Mouse (Mus musculus): Measurements from ENCODE around the gene Gm45716. TPM values are rescaled to one million over a fixed set of nuclear protein-coding genes. Genes with fewer than 3 reads are reported as not detected.

The Gm45716 gene
- total RNA-seq, 1 experiment: 1.3 TPM

GRCm38 (mm10) chr11:90292766-90293165 is 105.3 kb downstream of the Gm45716 start:
- no peak for TF ChIP-seq CHD2 (IDR thresholded peaks at IDR 0.05; ENCODE audit: low read depth, low read length)
- in situ Hi-C loops (cut with MboI; ENCODE audit: low sequenced_read_pairs in 2 of 2, unreplicated experiment in 2 of 2): no loop called here
- no peaks in the 10 kb centered on the region for H3K4me1 ChIP-seq (ENCODE audit: control insufficient read depth in 2 of 2, insufficient read depth in 2 of 2, low read length in 2 of 2, poor library complexity in 1 of 2)
- no peak overlapping the region for H3K27ac ChIP-seq (ENCODE audit: insufficient read depth, low read depth, low read length, poor library complexity, severe bottlenecking)
- H3K9me3 ChIP-seq (ENCODE audit: control insufficient read depth, insufficient read depth, low read depth, low read length): no peaks in the 10 kb centered on the region
- no peaks in the 10 kb centered on the region for H3K36me3 ChIP-seq (ENCODE audit: control insufficient read depth, insufficient read depth, low read length, poor library complexity, severe bottlenecking)
- DNase-seq (ENCODE audit: low read depth, low spot score): no peak
- no peak overlapping the region for H3K9ac ChIP-seq (ENCODE audit: insufficient read depth, low read depth, low read length, poor library complexity, severe bottlenecking)
- no peak overlapping the region for H3K4me3 ChIP-seq (ENCODE audit: insufficient read depth in 1 of 2, low read depth in 1 of 2, low read length in 2 of 2, poor library complexity in 1 of 2, severe bottlenecking in 1 of 2)

- Histone ChIP-seq H3K9ac (ENCODE audit: insufficient read depth, low read depth, low read length, poor library complexity, severe bottlenecking) (no peak overlapping the region), H3K36me3 (ENCODE audit: control insufficient read depth, insufficient read depth, low read length, poor library complexity, severe bottlenecking) (no peaks in the 10 kb centered on the region), H3K4me1 (ENCODE audit: control insufficient read depth in 2 of 2, insufficient read depth in 2 of 2, low read length in 2 of 2, poor library complexity in 1 of 2) (no peaks in the 10 kb centered on the region), H3K4me3 (ENCODE audit: insufficient read depth in 1 of 2, low read depth in 1 of 2, low read length in 2 of 2, poor library complexity in 1 of 2, severe bottlenecking in 1 of 2) (no peak overlapping the region), H3K9me3 (ENCODE audit: control insufficient read depth, insufficient read depth, low read depth, low read length) (no peaks in the 10 kb centered on the region), H3K27ac (ENCODE audit: insufficient read depth, low read depth, low read length, poor library complexity, severe bottlenecking) (no peak overlapping the region)
- no peak for DNase-seq (ENCODE audit: low read depth, low spot score)
- no peak for TF ChIP-seq CHD2 (IDR thresholded peaks at IDR 0.05; ENCODE audit: low read depth, low read length)
- TF ChIP-seq HCFC1 (IDR thresholded peaks at IDR 0.05; ENCODE audit: borderline replicate concordance, insufficient read depth, low read length): no peak
- no peak for TF ChIP-seq ZC3H11A (IDR thresholded peaks at IDR 0.05; ENCODE audit: borderline replicate concordance, low read depth, low read length)
- in situ Hi-C loops (cut with MboI; ENCODE audit: low sequenced_read_pairs in 2 of 2, unreplicated experiment in 2 of 2): no loop called here
These were observed 107.1 kb downstream of the Gm45716 start for GRCm38 (mm10) chr11:90294622-90295021.

Other genes with a start within 250 kb of the Gm45716 start
- gene Pctp, start 184.8 kb upstream of the Gm45716 start, total RNA-seq (2012; rRNA removed): 2.3 and 4.2 TPM in 2 replicates
- gene Tmem100, start 157.3 kb upstream of the Gm45716 start, total RNA-seq (2012; rRNA removed): 0.11 and 0.18 TPM in 2 replicates
- gene Mmd, start 61.8 kb downstream of the Gm45716 start, total RNA-seq (2012; rRNA removed): 4.8 and 15.5 TPM in 2 replicates
- 1.4 and 1.7 TPM in 2 replicates for gene Hlf, start 203.2 kb downstream of the Gm45716 start, total RNA-seq (2012; rRNA removed)